Mouse (Mus musculus) myocyte (in vitro differentiated cells): ENCODE measurements around the gene Olfr588-ps1.

Experiments used
- CEBPB ChIP-seq: IDR thresholded peaks from 2 replicates; pipeline ENCODE4 v1.6.1; 2011; ENCODE audit warnings: mild to moderate bottlenecking, moderate library complexity; ENCODE audit not compliant: poor library complexity, insufficient read depth, severe bottlenecking
- MAX ChIP-seq: IDR thresholded peaks from one replicate; pipeline ENCODE4 v1.6.1; 2011; ENCODE audit warnings: low read depth, mild to moderate bottlenecking, control low read depth
- POLR2A ChIP-seq: IDR thresholded peaks from one replicate; pipeline ENCODE4 v1.6.1; 2011; ENCODE audit warnings: low read depth, mild to moderate bottlenecking, control low read depth, moderate library complexity; ENCODE audit not compliant: insufficient read length

GRCm38 (mm10) chr7:103169697-103170096 lies 29.0 kb downstream of the Olfr588-ps1 start:
- TF ChIP-seq POLR2A (no peak), CEBPB (no peak), MAX (no peak)
